Mouse (Mus musculus) intestine, postnatal 0 days (tissue): ENCODE results near the gene Cntnap1. TPM values are rescaled to one million over a fixed set of nuclear protein-coding genes. Genes with fewer than 3 reads are reported as not detected.

Experiments
- ATAC-seq: fragments of 200-750 bp; cut with Nextera tagmentation; 2 replicates; pipeline ENCODE4 v1.8.0; 2017; ENCODE audit warnings: mild to moderate bottlenecking, moderate TSS enrichment, moderate library complexity
- H3K27ac ChIP-seq: fragments of 300-500 bp; sonication (generic); 2 replicates; pipeline ENCODE4 v1.5.1; 2014; ENCODE audit warnings: mild to moderate bottlenecking, low read depth, low read length, moderate library complexity
- H3K27me3 ChIP-seq: fragments of 300-500 bp; sonication (generic); replicated peaks from 2 replicates; pipeline ENCODE4 v1.6.1; 2014; ENCODE audit warnings: low read length, mixed read lengths; ENCODE audit not compliant: control insufficient read depth, insufficient read depth
- H3K36me3 ChIP-seq: fragments of 300-500 bp; sonication (generic); 2 replicates; pipeline ENCODE4 v1.6.1; 2014; ENCODE audit warnings: mild to moderate bottlenecking, moderate library complexity; ENCODE audit not compliant: control insufficient read depth, insufficient read depth
- H3K4me1 ChIP-seq: fragments of 300-500 bp; sonication (generic); replicated peaks from 2 replicates; pipeline ENCODE4 v1.6.1; 2014; ENCODE audit warnings: antibody characterized with exemption, low read length, mixed read lengths; ENCODE audit not compliant: control insufficient read depth, insufficient read depth
- H3K4me2 ChIP-seq: fragments of 300-500 bp; sonication (generic); replicated peaks from 2 replicates; pipeline ENCODE4 v1.6.1; 2014; ENCODE audit warnings: low read depth, mild to moderate bottlenecking, moderate library complexity
- H3K4me3 ChIP-seq: fragments of 300-500 bp; sonication (generic); 2 replicates; pipeline ENCODE4 v1.5.1; 2014; ENCODE audit warnings: low read depth, low read length
- H3K9ac ChIP-seq: fragments of 300-500 bp; sonication (generic); 2 replicates; pipeline ENCODE4 v1.6.1; 2014; ENCODE audit warnings: mild to moderate bottlenecking, low read depth, low read length
- H3K9me3 ChIP-seq: fragments of 300-500 bp; sonication (generic); 2 replicates; pipeline ENCODE4 v1.6.1; 2016; ENCODE audit warnings: mixed run types; ENCODE audit not compliant: control insufficient read depth
- CTCF ChIP-seq: sonication (generic); IDR thresholded peaks from 2 replicates; pipeline ENCODE4 v1.5.1; 2016; ENCODE audit warnings: low read depth, mild to moderate bottlenecking, control low read depth, antibody characterized with exemption, moderate library complexity
- WGBS: fragments of 180-500 bp; shearing (Covaris S2); extraction: QIAGEN DNeasy Blood & Tissue Kit; methylation state at CpG from one replicate; pipeline ENCODE4 v1.1.7; 2014; 5-methylcytosine and 5-hydroxymethylcytosine counted together
- polyA plus RNA-seq: library from polyadenylated mRNA; unstranded; fragments of >200 nt; fragmentation: Nextera tagmentation; extraction: Ambion mirVana; gene quantifications from 2 replicates; pipeline ENCODE4 v1.2.1, GENCODE M21; 2015

Cntnap1 gene
- polyA plus RNA-seq, 1 experiment from 2014 or later, result 6.0 TPM

DNA sequence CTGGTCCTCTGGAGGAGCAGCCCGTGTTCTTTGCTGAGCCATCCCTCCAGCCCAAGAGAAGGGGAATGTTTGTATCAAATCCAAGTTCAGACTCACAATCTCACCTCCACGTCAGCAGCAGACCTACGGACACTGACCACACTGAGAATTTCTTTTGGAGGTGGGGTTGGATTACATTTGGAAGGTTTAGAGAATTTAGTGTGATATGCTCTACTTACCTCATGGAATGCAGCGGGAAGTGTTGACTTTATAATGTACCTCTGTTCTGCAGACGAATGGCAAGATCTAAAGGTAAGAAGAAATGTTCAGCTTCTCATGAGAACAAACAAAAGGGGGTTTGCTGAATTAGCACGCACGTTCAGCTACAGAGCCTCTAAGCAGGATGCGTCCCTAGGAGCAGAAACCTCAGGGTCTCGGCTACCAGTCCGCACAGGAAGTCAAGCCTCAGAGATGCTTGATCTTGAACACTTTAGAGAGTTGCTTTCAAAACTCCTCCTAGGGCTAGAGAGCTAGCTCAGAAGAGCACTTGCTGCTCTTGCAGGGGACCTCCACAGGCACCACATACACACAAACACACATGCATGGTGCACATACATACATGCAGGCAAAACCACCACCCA, 48.2 kb downstream of the Cntnap1 start:
- no peak for ATAC-seq
- WGBS, result 82% methylated on average over 10 of the region's 10 CpGs

GRCm38 (mm10) chr11:101220853-101221252, 50.5 kb downstream of the Cntnap1 start:
- Histone ChIP-seq H3K9ac (no peak overlapping the region), H3K27ac (peak overlapping the region; percentile 76), H3K4me1 (peaks cover 9% of the 10 kb centered on the region; the same call in 1 of the 2 replicates), H3K4me3 (no peak overlapping the region), H3K27me3 (no peaks in the 10 kb centered on the region), H3K4me2 (no peak overlapping the region), H3K36me3 (peaks cover 11% of the 10 kb centered on the region), H3K9me3 (no peaks in the 10 kb centered on the region)
- peak; percentile 77 for ATAC-seq
- 32% methylated on average over 2 of the region's 2 CpGs for WGBS
- no peak for TF ChIP-seq CTCF

More for the DNA sequence above, 48.2 kb downstream of the Cntnap1 start:
- H3K4me3 ChIP-seq, result no peak overlapping the region
- no peak overlapping the region for H3K27ac ChIP-seq
- TF ChIP-seq CTCF, result no peak
- H3K4me2 ChIP-seq, result no peak overlapping the region
- no peaks in the 10 kb centered on the region for H3K9me3 ChIP-seq
- peaks cover 9% of the 10 kb centered on the region; the same call in 1 of the 2 replicates for H3K4me1 ChIP-seq
- peaks cover 32% of the 10 kb centered on the region for H3K36me3 ChIP-seq
- no peak overlapping the region for H3K9ac ChIP-seq
- H3K27me3 ChIP-seq, result no peaks in the 10 kb centered on the region

DNA sequence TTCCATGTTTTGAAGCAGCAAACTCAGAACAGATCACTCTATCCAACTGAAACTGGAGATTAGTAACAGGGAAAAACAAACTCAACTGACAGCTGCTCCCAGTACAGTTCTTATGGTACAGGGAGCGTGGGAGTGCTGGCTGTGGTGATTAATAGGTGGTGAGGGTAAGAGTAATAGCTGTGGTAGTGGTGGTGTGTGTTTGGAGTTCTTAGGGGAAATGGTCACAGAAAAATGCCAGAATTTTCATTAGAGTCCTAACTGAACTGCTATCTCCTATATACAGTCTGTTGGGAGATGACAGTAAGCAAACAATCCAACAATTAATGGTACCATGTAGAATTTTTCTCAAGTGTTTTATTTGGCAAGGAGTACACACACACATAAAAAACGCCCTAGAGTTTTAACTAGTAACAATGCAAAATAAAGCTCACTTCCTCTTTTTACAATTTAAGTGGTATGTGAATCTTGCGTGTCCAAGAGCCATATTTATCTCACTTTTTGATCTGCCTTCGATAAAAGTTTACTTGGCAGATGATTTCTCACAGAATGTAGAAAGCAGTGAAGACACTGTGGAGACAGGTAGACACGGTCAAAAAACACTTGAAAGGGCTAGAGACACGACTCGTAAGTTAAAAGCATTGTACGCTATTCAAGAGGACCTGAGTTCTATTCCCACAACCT, 51.1 kb downstream of the Cntnap1 start:
- Histone ChIP-seq H3K4me1 (peaks cover 9% of the 10 kb centered on the region; the same call in 1 of the 2 replicates), H3K9me3 (no peaks in the 10 kb centered on the region), H3K4me2 (no peak overlapping the region), H3K4me3 (no peak overlapping the region), H3K27ac (peak overlapping the region; percentile 76), H3K9ac (no peak overlapping the region), H3K27me3 (no peaks in the 10 kb centered on the region), H3K36me3 (peaks cover 8% of the 10 kb centered on the region; the same call in 1 of the 2 replicates)
- WGBS, result 61% methylated on average over 8 of the region's 8 CpGs
- ATAC-seq, result peak; percentile 14; the same call in 1 of the 2 replicates
- TF ChIP-seq CTCF, result no peak

- Histone ChIP-seq H3K36me3 (no peaks in the 10 kb centered on the region), H3K27me3 (no peaks in the 10 kb centered on the region), H3K4me2 (no peak overlapping the region), H3K9ac (no peak overlapping the region), H3K4me1 (peaks cover 9% of the 10 kb centered on the region; the same call in 1 of the 2 replicates), H3K27ac (no peak overlapping the region), H3K4me3 (no peak overlapping the region), H3K9me3 (no peaks in the 10 kb centered on the region)
- ATAC-seq, result no peak
- WGBS, result 78% methylated on average over 3 of the region's 3 CpGs
- no peak for TF ChIP-seq CTCF
Measured at GRCm38 (mm10) chr11:101224337-101224736, 54.0 kb downstream of the Cntnap1 start.

DNA sequence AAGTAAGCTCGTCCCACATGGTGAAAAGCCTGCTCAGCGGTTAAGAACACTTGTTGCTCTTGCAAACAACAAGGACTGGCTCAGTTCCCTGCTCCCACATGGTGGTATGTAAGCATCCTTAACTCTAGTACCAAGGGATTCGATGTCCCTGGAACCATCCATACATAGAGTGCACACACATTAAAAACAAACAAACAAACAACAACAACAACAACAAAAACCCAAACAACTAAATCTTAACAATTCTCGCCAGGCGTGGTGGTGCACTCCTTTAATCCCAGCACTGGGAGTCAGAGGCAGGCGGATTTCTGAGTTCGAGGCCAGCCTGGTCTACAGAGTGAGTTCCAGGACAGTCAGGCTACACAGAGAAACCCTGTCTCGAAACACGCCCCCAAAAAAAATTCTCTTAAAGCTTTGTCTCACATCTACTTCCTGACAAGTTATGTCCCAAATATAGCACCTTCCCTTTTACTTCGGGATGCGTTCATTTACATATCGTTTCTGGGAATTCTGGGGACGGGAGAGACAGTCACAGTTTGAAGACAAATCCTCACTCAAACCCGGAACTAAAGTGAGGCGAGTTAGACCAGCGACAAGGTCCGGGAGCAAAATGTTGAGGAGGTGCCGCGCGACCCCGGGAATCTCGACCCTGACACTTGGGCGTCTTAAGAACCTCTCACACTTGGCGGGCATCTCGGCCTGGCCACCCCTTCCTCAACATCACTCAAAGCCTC, 55.2 kb downstream of the Cntnap1 start:
- peak overlapping the region; percentile 90 for H3K4me2 ChIP-seq
- WGBS, result 15% methylated on average over 25 of the region's 25 CpGs
- no peaks in the 10 kb centered on the region for H3K9me3 ChIP-seq
- H3K4me1 ChIP-seq, result peaks cover 7% of the 10 kb centered on the region; the same call in 1 of the 2 replicates
- peak overlapping the region; percentile 79 for H3K9ac ChIP-seq
- H3K27me3 ChIP-seq, result no peaks in the 10 kb centered on the region
- TF ChIP-seq CTCF, result no peak
- peak overlapping the region; percentile 76 for H3K4me3 ChIP-seq
- no peaks in the 10 kb centered on the region for H3K36me3 ChIP-seq
- no peak for ATAC-seq
- H3K27ac ChIP-seq, result peak overlapping the region; percentile 65
